Mouse (Mus musculus) lung, postnatal 36 days (tissue): ENCODE results near the gene Plcb3.

Experiments used
- DNase-seq: peaks from one replicate; pipeline ENCODE4 v3.0.0; 2022; ENCODE audit warnings: mixed read lengths

Gene Plcb3

DNA sequence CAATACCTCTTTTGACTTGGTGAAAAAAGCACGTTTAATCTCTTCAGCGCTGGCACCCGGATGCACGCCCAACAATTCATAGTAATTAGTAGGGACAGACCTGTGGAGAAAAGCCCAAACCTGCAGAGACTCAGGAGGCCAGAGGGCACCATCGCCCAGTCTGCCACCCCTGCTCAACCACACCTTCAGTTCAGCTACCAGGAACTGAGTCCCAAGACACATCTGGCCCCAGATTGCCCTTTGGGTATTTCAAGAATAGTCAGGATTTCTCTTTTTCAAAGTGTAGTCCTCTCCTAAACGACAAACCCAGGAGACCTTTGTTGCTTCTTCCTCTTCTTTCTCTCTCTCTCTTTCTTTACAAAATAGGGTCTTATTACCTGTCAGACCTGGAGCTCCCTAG is 14.4 kb upstream of the Plcb3 start:
- no peak for DNase-seq

DNA sequence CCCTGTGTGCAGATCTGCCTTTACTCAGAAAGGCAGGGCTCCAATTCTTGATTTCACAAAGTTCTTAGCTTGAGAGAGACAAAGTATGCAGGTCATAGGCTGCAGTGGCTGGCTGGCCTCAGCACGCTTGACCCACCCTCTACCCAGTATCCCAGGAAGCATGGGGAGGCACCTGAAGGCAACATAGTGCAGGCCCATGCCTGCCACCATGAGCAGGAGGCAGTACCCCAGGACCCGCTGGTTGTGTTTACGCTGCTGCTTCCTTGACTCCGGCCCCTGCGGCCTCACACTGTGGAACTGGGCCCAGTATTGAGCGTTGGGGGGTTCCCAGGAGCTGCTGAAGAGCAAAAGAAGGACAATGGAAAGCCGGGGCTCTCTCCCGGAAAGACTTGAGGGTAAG is 13.0 kb upstream of the Plcb3 start:
- DNase-seq: no peak

DNA sequence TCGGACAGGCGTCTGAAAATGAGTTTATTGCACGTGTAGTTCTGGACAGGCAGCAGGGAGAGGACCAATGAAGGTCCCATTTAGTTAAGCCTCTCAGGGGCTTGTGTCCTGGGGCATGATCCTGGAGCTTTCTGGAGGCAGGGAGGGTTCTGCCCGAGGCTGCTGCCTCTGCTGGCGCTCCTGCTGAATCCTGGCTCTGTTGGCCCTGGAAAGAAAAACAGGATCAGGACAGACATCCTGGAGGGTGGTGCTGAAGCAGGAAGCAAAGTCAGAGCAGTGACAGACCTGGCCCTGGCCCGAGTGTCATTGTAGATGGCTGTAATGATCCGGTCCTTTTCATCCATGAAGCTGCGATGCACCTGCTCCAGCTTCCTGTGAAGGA is 11.6 kb upstream of the Plcb3 start:
- DNase-seq: no peak

DNA sequence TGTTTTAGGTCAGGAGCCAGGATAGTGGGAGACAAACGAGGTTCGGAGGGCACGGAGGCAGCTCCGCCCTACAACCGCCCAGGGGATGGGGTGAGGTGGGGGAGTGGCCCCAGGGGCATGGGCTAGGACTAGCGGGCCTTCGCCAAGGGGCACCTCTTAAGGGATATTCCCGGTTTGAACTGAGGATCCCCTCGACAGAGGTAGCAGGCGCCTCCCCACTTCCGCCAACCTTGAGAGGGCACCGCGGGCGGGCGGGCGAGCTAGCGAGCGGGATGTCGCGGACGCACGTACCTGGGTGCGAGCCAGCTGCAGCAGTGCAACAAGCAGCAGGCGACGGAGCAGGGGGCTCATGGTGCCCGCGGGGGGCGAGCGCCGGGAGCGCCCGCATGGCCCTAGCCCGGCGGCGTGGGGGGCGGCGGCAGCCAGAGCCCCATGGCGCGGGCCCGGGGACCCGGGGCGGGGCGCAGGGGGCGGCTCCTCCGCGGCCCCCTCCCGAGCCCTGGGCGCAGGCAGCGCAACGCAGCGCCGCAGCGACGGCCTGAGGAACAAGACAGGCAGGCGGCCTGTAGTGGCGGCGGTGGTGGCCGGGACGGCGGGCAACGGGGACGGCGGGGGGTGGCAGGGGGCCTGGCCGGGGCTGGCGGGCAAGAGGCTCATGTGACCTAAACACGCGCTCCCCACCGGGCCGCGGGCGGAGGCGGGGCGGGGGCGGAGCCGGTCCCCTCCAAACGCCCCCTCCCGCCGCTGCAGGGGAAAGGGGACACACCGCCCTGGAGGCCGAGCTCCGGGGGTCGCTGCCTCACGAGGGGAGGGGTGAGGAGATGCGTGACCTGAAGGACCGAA is 11.0 kb upstream of the Plcb3 start, which contains the start of gene Vegfb:
Gene Vegfb, minus strand, starts transcription at position 591 of the 843 bp plus-strand sequence.
- peak; percentile 55 for DNase-seq

DNA sequence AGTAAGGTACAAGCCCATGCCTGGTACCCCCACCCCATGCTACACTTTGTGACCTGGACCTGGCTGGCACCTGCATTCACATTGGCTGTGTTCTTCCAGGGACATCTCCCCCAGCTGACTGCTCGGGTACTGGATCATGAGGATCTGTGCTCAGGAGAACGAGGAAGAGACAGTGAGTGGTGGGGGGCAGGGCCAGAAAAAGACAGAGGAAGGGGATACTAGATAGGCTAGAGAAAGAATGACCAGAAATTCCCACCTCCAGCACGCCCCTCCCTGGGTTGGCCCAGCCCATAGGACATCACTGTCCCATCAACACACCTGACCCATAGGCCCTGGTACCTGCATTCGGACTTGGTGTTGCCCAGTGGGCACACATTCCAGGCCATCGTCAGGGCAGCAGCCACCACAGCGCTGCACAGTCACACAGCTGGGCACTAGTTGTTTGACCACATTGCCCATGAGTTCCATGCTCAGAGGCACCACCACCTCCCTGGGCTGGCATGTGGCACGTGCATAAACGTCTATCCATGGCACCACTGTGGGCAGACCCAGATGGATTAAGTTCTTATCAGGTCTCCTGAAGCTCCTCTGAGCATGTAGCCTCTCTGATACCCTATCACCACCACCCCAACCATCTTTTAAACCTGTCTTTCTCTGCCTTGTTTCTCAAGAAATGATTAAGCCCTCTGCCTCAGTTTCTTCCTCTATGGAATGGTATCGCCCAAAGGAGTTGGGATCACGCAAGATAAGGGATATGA is 9.9 kb upstream of the Plcb3 start:
- no peak for DNase-seq

DNA sequence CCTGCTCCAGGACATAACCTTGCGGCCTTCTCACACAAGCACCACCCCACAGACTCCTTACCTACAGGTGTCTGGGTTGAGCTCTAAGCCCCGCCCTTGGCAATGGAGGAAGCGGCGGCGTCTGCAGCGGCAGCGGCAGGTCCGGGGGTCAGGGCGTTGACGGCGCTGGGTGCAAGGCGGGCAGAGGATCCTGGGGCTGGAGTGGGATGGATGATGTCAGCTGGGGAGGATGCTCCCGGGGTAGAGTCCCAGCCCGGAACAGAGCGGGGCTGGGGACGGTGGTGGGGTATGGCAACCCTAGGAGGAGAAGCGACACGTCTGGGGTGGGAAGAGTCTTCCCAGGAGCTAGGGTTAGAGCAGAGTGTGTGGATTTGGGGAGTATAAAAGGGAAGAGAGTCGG is 9.0 kb upstream of the Plcb3 start:
- no peak for DNase-seq

DNA sequence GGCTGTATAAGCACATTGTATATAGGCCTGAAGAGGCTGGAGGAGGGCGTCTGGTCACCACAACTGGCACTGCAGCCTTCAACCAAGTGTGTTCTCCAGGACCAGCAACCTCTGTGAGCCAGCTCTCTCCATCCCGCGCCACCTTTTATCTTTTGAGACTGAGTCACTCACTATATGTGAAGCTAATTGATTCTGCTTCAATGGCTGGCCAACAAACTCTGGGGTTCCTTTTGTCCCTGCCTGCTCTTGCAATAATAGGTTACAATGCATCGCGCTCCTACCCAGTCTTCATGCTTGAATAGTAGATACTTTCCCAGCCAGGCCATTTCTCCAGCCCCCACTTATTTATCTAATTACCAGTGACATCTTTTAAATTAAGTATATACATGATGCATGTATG is 7.4 kb upstream of the Plcb3 start:
- DNase-seq: no peak

DNA sequence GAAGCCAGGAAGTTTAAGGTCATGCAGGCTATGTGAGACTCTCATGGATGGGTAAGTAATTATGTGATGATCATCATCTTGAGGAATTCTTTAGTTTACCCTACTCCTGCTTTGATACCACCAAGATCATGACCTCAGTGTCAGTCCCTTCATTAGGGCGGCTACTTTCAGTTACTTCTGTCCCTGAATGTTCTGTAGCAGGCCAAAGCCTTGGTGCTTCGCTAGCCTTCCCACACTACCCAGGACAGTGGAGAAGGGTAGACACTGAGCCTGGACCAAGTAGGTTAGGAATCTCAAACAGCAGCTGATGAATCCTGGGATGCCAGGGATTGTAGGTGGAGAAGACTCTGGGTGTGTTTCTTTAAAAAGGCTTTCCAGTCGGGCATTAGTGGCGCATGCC is 5.2 kb upstream of the Plcb3 start:
- DNase-seq: no peak

DNA sequence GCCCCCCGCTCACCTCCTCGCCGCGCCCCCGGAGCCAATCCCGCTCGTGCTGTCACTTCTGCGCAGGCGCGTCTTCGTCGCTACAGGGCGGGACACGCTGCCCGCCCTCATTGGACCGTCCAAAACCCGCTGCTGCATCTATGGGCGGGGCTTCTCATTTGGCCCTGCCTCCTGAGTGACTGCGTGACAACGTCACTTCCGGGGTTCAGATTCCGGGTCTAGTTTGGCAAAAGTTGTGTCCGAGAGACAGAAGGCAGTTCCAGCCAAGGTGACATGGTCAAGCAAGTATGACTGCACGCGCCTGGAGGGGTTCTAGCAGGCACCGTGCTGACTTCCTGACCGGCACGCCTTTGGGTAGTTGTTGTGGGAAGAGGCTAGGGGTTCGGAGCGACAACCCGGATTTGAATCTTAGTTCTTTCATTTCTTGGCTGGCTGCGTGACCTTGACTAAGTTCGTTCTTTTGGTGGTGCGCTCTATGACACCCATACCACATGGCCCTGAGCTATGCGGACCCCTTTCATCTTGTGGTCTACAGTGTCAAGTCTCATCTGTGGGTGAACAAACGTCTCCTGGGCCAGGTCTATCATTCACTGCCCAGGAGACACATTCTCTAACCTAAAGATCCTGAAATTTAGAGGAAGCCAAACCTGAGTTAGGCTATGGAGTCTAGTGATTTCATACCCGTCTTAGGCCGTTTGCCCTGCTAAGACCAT is 4.3 kb upstream of the Plcb3 start, which contains the start of gene Fkbp2:
Gene Fkbp2, minus strand, starts transcription at position 121 of the 713 bp plus-strand sequence.
- peak; percentile 99 for DNase-seq

DNA sequence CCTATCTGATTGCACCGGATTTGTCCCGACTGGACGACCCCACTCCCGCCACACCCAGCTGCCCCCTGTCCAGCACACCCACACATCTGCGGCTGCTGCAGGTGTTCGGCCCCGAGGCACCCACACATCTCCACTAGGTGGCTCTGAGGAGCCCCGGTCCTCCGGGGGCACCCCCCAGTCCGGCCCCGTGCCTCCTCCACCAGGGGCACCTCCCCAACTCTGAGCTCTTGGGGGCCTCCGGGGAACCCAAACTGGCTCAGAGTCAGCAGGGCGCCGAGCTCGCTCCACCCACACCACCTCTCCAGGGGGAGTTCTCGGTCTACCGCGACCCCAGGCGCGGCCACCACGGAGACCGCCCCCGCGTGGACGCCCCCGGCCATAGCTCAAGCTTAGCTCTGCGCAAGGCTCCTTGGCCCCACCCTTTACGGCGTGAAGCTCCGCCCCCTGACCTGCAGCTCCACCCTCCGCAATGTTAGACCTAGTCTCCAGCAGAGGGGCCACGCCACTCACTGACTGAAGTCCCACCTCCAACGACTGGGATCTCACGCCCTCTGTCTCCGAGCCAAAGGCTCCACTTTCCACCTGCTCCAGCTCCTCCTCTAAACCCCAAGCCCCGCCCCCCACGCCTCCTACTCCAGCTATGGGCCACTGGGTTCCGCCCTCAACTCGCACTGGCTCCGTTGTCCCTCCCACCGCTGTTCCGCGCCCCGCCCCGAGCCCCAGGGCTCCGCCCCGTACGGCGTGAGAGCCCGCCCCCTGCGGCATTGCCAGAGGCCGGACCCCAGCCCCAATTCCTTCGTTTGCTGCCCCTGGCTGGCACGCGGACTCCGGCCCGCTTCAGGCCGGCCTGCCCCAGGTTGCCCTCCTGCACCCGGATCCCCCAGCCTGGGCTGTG is 3.5 kb upstream of the Plcb3 start:
- DNase-seq: peak; percentile 100

DNA sequence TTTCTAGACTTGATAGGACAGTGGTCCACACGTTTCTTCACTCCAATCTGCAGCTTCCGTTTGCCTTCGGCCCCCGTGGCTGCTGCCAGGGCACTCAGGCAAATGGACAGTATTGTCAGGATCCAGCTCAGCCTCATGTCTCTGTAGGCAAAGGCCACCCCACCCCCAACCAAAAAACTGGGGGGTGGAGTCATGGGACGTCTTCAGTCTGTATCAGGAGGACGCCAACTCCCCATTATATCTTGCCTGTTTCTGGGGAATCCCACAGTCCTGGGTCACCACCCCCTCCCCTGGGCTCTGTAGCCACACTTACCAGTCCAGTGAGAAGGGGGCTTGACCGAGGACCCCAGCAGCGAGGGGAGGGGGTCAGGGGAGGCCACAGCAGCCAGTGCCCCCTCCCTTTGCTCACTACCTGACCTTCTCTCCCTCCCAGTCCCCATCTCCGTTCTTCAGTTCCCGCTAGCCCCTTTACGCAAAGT is 2.8 kb upstream of the Plcb3 start:
- DNase-seq: no peak

DNA sequence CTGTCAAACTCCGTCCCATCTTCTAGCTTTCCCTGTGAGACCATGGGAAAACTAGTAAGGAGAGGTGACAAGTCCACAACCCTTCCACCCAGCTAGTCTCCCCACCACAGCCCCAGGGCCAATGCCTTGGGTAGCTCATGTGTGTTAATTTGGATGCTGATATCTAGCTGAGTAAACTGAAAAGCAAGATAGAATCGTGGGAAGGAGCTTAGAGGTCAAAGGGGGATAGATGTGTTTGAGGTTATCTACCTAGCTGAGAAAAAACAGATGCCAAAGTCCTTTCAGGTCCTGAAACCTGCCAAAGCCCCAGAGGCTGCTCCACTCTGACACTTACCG is 2.3 kb upstream of the Plcb3 start:
- DNase-seq: no peak

DNA sequence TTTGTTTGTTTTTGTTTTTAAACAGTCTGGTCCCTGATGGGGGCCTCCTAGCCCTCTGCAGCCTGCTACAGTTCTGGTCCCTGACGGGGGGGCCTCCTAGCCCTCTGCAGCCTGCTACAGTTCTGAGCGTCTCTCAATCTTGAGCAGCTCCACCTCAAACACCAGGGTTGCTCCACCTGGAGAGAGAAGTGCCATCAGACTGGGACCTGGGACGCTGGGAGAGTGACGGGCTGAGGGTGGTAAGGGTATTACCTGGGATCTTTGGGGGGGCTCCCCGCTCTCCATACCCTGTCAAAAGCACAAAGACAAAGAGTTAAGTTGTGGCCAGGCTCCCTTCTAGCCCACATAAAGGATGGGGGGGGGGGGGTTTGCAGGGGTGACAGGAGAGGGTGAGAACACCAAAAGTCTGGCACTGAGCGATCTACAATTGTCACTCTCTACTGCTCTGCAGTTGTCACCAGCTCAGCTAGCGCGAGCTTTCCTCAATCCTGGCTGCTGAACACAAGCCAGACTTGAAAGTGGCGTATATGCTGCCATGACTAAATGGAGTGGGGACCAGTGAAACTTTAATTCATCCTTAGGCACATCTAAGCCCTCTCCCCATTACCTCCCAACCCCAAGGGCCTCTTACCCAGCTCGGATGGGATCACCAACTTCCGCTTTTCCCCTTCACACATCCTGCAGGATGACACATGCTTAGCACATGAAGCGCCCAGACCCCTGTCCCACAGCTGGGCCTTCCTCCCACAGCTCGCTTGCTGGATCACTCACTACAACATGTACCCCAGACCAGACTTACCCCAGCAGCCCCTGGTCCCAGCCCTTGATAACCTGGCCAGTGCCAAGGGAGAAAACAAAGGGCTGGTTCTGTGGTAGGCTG is 1.7 kb upstream of the Plcb3 start:
- no peak for DNase-seq

DNA sequence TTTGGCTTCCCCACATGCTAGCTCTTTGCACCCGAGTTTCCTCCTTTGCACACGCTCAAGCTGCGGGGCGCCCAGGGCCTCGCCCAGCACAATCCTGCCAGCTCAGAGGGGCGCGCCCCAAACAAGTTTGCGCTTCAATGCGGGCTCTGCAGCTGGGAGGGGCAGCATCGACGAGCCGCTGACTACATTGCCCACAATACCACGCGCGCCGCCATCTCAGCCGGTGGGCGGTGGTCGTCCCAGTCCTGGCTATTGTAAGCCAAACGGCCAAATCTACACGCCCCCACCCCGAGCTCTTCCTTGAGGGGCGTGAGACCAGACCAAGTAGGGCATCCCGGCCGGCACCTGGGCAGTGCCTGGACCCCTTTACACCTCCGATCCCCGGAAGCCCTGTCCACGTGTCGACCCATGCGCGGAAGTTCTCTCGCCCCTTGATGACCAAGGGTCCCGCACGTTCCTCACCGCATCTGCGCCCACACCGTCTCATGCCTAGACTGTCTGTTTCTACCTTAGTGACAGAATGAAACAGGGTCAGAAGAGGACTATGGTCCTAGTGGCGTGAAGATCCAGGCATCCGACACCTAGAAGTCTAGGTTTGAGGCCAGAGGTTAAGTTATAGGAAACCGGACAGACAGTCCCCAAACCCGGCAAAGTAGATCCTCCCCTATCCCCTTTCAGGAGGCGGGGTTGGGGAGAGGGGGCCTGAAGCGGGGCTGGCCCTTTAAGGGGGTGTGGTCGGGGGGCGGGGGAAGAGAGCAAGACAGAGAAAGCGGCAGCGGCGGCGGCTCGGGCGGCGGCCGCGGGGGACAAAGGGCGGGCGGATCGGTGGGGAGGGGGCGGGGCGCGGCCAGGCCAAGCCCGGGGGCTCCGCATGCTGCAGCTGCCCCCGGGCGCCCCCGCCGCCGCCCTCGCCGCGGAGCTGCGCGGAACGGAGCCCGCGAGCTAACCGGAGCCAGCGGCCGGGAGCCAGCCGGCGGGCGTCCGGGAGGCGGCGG is 1.8 kb downstream of the Plcb3 start, which contains the start of gene Ppp1r14b:
Gene Ppp1r14b, plus strand, starts transcription at position 758 of the 995 bp plus-strand sequence.
- peak; percentile 87 for DNase-seq

DNA sequence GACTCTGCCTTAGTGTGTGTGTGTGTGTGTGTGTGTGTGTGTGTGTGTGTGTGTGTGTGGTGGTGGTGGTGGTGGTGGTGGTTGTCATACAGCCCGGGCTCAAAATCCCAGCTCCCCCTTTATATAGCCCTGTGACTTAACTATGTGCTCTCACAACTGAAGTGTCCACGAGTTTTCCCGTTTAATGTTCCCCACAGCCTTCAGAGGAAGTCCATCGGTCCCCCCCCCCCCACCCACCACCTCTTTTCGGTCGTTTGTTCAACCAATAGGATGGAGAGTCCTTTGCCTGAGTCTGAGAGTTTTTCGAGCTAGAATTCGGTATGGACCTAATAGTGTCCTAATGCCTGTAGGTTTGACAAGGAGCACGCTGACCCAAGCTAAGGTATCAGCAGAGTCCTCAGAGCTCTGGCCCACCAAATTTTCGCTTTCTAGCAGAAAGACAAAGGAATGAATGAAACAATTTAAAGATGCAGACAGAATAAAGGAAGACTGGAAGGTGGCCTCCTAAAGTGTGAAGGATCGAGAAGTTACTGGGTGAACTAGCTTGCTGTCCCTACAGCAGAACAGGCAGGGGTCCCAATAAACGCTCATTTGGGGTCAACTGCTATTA is 2.6 kb downstream of the Plcb3 start:
- no peak for DNase-seq

DNA sequence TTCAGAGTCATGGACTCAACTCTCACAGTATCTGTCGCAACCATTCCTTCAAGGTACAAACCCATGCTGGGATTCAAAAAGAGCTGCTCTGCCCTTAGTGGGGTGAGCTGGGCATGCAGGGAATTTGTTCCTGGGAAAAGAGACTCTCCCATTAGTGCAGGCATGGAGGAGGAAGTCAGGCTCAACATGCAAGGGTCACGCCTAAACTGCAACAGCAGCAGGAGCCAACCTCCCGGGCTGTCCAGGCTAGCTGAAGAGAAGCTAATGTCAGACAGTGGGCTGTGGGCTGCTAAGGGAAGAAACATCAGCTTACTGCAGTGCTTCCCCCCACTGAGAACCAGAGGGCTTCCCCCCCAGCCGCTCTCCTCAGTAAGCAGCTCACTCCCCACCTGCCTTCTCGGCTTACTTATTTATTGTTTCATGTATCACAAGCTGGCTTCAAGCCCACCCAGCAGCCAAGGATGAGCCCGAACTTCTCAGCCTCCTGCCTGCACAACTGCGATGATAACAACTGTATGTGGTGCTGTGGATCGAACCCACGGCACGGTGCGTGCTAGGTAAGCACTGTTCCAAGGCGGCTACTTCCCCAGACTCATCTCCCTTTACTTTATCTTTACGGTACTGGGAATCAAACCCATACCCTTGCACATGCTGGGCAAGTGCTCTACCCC is 3.9 kb downstream of the Plcb3 start:
- no peak for DNase-seq

DNA sequence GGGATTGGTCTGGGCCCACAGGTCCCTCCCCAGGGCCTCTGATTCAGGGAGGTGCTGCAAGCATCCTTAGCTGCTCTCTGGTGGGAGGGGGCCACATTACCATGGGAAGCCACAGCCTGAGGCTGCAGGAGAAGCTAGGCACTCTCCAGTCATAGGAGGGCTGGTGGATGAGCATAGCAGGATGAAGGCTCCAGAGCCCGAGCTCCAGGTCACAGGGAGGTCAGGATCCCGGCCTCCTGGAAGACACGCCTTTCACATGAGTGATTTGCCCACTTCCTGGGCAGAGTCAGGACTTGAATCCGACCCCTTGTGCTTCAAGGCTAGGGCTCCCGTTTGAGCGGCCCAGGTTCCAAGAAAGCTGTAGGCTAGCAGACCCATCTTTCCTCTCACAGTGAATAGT is 4.6 kb downstream of the Plcb3 start:
- no peak for DNase-seq

DNA sequence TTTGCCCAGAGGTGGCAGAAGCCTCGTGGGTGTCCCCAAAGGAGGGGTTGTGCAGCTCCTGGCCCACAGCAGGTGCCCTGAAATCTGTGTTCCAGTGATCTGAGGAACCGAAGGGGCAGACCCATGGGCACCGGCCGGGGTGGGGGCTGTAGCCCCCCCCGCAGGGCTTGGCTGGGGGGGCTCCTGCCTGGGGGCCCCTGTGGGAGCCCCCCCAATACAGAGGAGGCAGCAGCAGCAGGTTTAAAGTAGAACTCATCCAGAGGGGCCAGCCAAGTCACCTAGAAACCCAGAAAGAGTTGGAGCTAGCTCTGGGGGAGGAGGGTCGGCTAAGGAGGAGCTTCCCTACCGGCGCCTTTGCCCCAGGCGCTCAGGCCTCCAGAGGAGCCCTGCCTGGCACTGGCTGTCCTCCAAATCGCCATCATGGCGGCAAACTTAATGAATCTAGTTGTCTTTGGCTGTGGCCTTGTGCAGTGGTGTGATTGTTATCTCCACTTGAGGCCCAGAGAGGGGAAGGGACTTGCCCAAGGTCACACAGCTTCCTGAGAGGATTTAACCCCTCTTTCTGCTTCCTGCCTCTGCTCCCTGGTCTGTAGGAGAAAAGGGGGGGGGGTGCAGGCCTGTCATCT is 5.7 kb downstream of the Plcb3 start:
- DNase-seq: no peak
